Mouse (Mus musculus) forebrain, embryonic 14.5 days (tissue): ENCODE data around the gene Tbc1d8. TPM values are rescaled to one million over a fixed set of nuclear protein-coding genes. Genes with fewer than 3 reads are reported as not detected.

Source experiments
- ATAC-seq: fragments of 200-750 bp; cut with Nextera tagmentation; 2 replicates; pipeline ENCODE4 v1.8.0; 2017; ENCODE audit warnings: mild to moderate bottlenecking, moderate library complexity
- DNase-seq: peaks from one replicate; pipeline ENCODE4 v3.0.0-alpha.2; 2015; ENCODE audit warnings: low spot score
- H3K27ac ChIP-seq: fragments of 300-500 bp; sonication (generic); 2 replicates; pipeline ENCODE4 v1.5.1; 2014; ENCODE audit warnings: low read depth, mild to moderate bottlenecking, control low read depth, low read length, moderate library complexity
- H3K27me3 ChIP-seq: fragments of 300-500 bp; sonication (generic); replicated peaks from 2 replicates; pipeline ENCODE4 v1.6.1; 2014; ENCODE audit warnings: low read length, control low read depth, mixed read lengths; ENCODE audit not compliant: control insufficient read depth, insufficient read depth
- H3K36me3 ChIP-seq: fragments of 300-500 bp; sonication (generic); 2 replicates; pipeline ENCODE4 v1.6.1; 2014; ENCODE audit warnings: low read length, control low read depth; ENCODE audit not compliant: control insufficient read depth, insufficient read depth
- H3K4me1 ChIP-seq: fragments of 300-500 bp; sonication (generic); 2 replicates; pipeline ENCODE4 v1.6.1; 2014; ENCODE audit warnings: antibody characterized with exemption, low read length, control low read depth; ENCODE audit not compliant: control insufficient read depth, insufficient read depth
- H3K4me2 ChIP-seq: fragments of 300-500 bp; sonication (generic); 2 replicates; pipeline ENCODE4 v1.6.1; 2014; ENCODE audit warnings: mild to moderate bottlenecking, control low read depth, low read length
- H3K4me3 ChIP-seq: fragments of 300-500 bp; sonication (generic); 2 replicates; pipeline ENCODE4 v1.5.1; 2014; ENCODE audit warnings: low read depth, low read length, control low read depth
- H3K9ac ChIP-seq: fragments of 300-500 bp; sonication (generic); 2 replicates; pipeline ENCODE4 v1.6.1; 2014; ENCODE audit warnings: mild to moderate bottlenecking, low read length, control low read depth, moderate library complexity
- H3K9me3 ChIP-seq: fragments of 300-500 bp; sonication (generic); replicated peaks from 2 replicates; pipeline ENCODE4 v1.6.1; 2016; ENCODE audit warnings: low read length, control low read depth, mixed read lengths; ENCODE audit not compliant: control insufficient read depth
- WGBS: fragments of 180-500 bp; shearing (Covaris S2); extraction: QIAGEN DNeasy Blood & Tissue Kit; methylation state at CpG from one replicate; pipeline ENCODE4 v1.1.7; 2014; 5-methylcytosine and 5-hydroxymethylcytosine counted together
- polyA plus RNA-seq: library from polyadenylated mRNA; unstranded; fragments of >200 nt; fragmentation: Nextera tagmentation; extraction: Ambion mirVana; gene quantifications from 2 replicates; pipeline ENCODE4 v1.2.1, GENCODE M21; 2014

The Tbc1d8 gene
- polyA plus RNA-seq, 1 experiment from 2014 or later = 4.7 TPM

GRCm38 (mm10) chr1:39374231-39374809 lies 104.2 kb downstream of the Tbc1d8 start:
- WGBS = 86% methylated on average over 5 of the region's 5 CpGs
- peaks cover 60% of the 10 kb centered on the region for H3K36me3 ChIP-seq
- ATAC-seq = no peak

GRCm38 (mm10) chr1:39373378-39373777 lies 105.2 kb downstream of the Tbc1d8 start:
- Histone ChIP-seq H3K4me2 (no peak overlapping the region), H3K9ac (no peak overlapping the region), H3K4me3 (no peak overlapping the region), H3K27me3 (no peaks in the 10 kb centered on the region), H3K36me3 (peaks cover 60% of the 10 kb centered on the region), H3K27ac (no peak overlapping the region), H3K9me3 (no peaks in the 10 kb centered on the region), H3K4me1 (peaks cover 10% of the 10 kb centered on the region; the same call in 1 of the 2 replicates)
- no peak for DNase-seq
- ATAC-seq = no peak
- WGBS = 50% methylated on average over 4 of the region's 4 CpGs

More at GRCm38 (mm10) chr1:39374231-39374809, 104.2 kb downstream of the Tbc1d8 start:
- Histone ChIP-seq H3K27me3 (no peaks in the 10 kb centered on the region), H3K4me1 (peaks cover 2% of the 10 kb centered on the region; the same call in 1 of the 2 replicates), H3K4me2 (no peak overlapping the region), H3K9ac (no peak overlapping the region), H3K27ac (no peak overlapping the region), H3K9me3 (no peaks in the 10 kb centered on the region), H3K4me3 (no peak overlapping the region)
- DNase-seq = no peak

- WGBS = 79% methylated on average over 8 of the region's 8 CpGs
- no peaks in the 10 kb centered on the region for H3K9me3 ChIP-seq
- DNase-seq (no peak), ATAC-seq (no peak)
- no peak overlapping the region for H3K4me3 ChIP-seq
- H3K9ac ChIP-seq = no peak overlapping the region
- H3K4me2 ChIP-seq = no peak overlapping the region
- H3K27ac ChIP-seq = no peak overlapping the region
- peaks cover 10% of the 10 kb centered on the region; the same call in 1 of the 2 replicates for H3K4me1 ChIP-seq
- peaks cover 60% of the 10 kb centered on the region for H3K36me3 ChIP-seq
- no peaks in the 10 kb centered on the region for H3K27me3 ChIP-seq
Measured at GRCm38 (mm10) chr1:39372220-39372843, 106.2 kb downstream of the Tbc1d8 start.

GRCm38 (mm10) chr1:39370431-39370830 lies 108.1 kb downstream of the Tbc1d8 start:
- Histone ChIP-seq H3K36me3 (peaks cover 51% of the 10 kb centered on the region), H3K4me1 (peaks cover 16% of the 10 kb centered on the region), H3K27ac (no peak overlapping the region), H3K9me3 (no peaks in the 10 kb centered on the region), H3K27me3 (no peaks in the 10 kb centered on the region), H3K4me3 (no peak overlapping the region), H3K9ac (no peak overlapping the region), H3K4me2 (no peak overlapping the region)
- WGBS = 90% methylated on average over 6 of the region's 6 CpGs
- DNase-seq (no peak), ATAC-seq (no peak)

GRCm38 (mm10) chr1:39368267-39368841 lies 110.2 kb downstream of the Tbc1d8 start:
- peak overlapping the region; percentile 86 for H3K4me2 ChIP-seq
- ATAC-seq (peak; percentile 15), DNase-seq (peak; percentile 11)
- H3K9me3 ChIP-seq = no peaks in the 10 kb centered on the region
- peaks cover 40% of the 10 kb centered on the region for H3K36me3 ChIP-seq
- peak overlapping the region; percentile 97 for H3K9ac ChIP-seq
- peak overlapping the region; percentile 75 for H3K4me3 ChIP-seq
- under 1% methylated on average over 34 of the region's 34 CpGs for WGBS
- peak overlapping the region; percentile 92 for H3K27ac ChIP-seq
- peaks cover 16% of the 10 kb centered on the region for H3K4me1 ChIP-seq
- H3K27me3 ChIP-seq = no peaks in the 10 kb centered on the region

GRCm38 (mm10) chr1:39367601-39368266 lies 110.8 kb downstream of the Tbc1d8 start, which contains the start of gene Rpl31:
Gene Rpl31 (plus strand): TSS chr1:39367842.
- H3K9ac ChIP-seq = peak within 1 kb of the TSS; percentile 97
- H3K4me3 ChIP-seq = peak within 1 kb of the TSS; percentile 75
- ATAC-seq = peak; percentile 100
- H3K36me3 ChIP-seq = peaks cover 33% of the 10 kb centered on the region
- H3K27me3 ChIP-seq = no peaks in the 10 kb centered on the region
- H3K4me2 ChIP-seq = peak within 1 kb of the TSS; percentile 86
- WGBS = 0% methylated on average over 58 of the region's 62 CpGs
- H3K9me3 ChIP-seq = no peaks in the 10 kb centered on the region
- peaks cover 16% of the 10 kb centered on the region for H3K4me1 ChIP-seq
- H3K27ac ChIP-seq = peak within 1 kb of the TSS; percentile 92
- peak; percentile 98 for DNase-seq

- H3K4me1 ChIP-seq = peaks cover 16% of the 10 kb centered on the region
- H3K36me3 ChIP-seq = peaks cover 27% of the 10 kb centered on the region
- DNase-seq (no peak), ATAC-seq (peak; percentile 16)
- peak overlapping the region; percentile 35 for H3K27ac ChIP-seq
- H3K4me2 ChIP-seq = peak overlapping the region; percentile 67
- H3K4me3 ChIP-seq = peak overlapping the region; percentile 75
- peak overlapping the region; percentile 66 for H3K9ac ChIP-seq
- WGBS = 22% methylated on average over 6 of the region's 6 CpGs
- H3K9me3 ChIP-seq = no peaks in the 10 kb centered on the region
- no peaks in the 10 kb centered on the region for H3K27me3 ChIP-seq
Measured at GRCm38 (mm10) chr1:39367045-39367444, 111.5 kb downstream of the Tbc1d8 start.

GRCm38 (mm10) chr1:39365562-39365961 lies 113.0 kb downstream of the Tbc1d8 start:
- DNase-seq = no peak
- H3K9ac ChIP-seq = no peak overlapping the region
- H3K27me3 ChIP-seq = no peaks in the 10 kb centered on the region
- no peak overlapping the region for H3K4me2 ChIP-seq
- WGBS = 87% methylated on average over 1 of the region's 1 CpGs
- no peak for ATAC-seq
- H3K9me3 ChIP-seq = no peaks in the 10 kb centered on the region
- H3K36me3 ChIP-seq = peaks cover 12% of the 10 kb centered on the region
- H3K27ac ChIP-seq = no peak overlapping the region
- no peak overlapping the region for H3K4me3 ChIP-seq
- H3K4me1 ChIP-seq = peaks cover 16% of the 10 kb centered on the region
